Mouse (Mus musculus) urinary bladder, postnatal 10 days (tissue): Measurements from ENCODE around the gene Hist1h2bg.
"Not testable (repeated sequence)": the region's sequence is repeated elsewhere in the genome, so short reads cannot be mapped to it uniquely, and the experiment has no call there.

Experiments used
- DNase-seq: peaks from one replicate; pipeline ENCODE4 v3.0.0; 2022; ENCODE audit warnings: low spot score

The Hist1h2bg gene

DNA sequence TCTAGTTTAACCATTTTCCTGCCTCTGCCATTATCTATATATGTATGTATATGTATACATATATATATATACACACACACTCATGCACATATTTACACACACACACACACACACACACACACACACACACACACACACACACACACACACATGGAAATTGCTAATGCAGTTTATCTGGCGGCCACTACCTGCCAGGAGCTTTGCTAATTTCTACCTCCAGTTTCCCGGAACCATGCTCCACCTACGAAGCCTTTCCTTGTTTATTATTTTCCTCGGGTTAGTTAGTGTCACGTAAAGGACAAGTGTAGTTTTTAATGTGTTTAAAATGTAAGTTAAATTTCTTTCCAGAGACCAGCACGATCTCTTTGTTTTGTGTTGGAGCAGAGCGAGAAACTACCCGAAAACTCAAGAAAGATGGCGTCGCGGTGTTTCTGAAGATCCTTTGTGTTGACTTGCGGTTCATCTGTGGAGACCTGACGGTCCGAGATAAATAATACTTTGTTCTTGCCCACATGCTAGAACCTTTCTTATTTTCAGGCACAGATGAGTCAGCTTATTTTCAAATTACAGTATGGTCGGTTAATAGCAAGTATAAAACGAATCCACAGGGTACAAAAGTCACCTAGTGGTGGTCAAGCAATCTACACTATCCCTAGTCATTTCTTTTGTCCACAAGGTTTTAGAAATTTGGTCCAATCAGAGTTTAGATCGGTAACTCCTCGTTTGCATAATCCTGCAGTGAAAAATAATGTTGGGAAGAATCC is 8.3 kb upstream of the Hist1h2bg start:
- no peak for DNase-seq

DNA sequence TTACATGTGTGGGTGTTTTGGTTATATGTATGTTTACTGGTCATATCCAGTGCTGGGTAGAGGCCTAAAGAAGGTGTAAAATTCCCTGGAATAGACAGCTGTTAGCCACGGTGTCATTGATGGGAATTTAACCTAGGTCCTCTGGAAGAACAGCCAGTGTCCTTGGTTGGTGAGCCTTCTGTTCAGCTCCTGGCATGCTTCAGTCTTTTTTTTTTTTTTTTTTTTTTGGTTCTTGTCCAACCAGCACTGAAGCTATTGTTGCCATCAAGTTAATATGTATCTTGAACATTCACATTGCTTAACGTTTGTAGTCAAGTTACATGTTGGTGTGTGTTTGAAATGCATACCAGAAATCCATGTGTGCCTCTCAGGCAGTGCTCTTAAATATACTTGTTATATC is 6.7 kb upstream of the Hist1h2bg start:
- DNase-seq, result no peak

DNA sequence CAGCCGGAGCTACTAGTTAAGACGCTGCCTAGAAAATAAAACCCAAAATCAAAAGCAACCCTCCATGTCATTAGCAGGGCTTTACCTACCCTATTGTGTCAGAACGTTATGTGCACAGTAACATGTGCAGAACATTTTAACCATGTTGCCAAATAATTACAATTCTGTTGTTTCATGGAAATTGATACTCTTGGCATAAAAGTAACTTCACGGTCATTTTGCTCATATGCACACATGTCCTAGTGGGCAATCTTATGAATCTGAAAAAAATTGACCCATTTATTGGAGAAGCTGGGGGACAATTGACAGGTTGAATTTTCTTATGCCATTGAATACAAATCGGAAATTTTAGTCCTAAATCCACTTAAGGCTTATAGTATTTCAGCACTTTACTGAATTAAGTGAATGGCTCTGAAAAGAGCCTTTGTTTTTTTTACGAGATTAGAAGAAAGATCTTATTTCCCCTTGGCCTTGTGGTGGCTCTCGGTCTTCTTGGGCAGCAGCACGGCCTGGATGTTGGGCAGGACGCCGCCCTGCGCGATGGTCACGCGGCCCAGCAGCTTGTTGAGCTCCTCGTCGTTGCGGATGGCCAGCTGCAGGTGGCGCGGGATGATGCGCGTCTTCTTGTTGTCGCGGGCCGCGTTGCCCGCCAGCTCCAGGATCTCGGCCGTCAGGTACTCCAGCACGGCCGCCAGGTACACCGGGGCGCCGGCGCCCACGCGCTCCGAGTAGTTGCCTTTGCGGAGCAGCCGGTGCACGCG is 755 bp upstream of the Hist1h2bg start:
- DNase-seq, result not testable (repeated sequence)

DNA sequence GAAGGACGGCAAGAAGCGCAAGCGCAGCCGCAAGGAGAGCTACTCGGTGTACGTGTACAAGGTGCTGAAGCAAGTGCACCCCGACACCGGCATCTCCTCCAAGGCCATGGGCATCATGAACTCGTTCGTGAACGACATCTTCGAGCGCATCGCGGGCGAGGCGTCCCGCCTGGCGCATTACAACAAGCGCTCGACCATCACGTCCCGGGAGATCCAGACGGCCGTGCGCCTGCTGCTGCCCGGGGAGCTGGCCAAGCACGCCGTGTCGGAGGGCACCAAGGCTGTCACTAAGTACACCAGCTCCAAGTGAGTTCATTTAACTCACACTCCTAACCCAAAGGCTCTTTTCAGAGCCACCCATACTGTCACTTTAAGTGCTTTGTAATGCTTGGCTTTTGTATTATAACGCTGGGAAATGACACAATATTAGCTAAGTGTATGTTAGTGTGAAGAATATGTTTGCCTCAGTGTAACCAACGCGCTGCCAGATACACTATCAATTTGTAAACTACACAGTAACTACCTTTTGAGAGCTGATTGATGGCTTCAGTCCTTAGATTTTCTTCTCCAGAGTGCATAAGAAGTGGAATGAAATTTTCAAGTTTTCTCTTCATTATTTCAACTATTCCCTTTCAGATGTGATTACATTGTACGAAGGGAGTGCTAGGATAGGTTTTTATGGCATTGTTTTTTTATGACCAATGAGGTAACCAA is 465 bp downstream of the Hist1h2bg start:
- DNase-seq, result not testable (repeated sequence)

DNA sequence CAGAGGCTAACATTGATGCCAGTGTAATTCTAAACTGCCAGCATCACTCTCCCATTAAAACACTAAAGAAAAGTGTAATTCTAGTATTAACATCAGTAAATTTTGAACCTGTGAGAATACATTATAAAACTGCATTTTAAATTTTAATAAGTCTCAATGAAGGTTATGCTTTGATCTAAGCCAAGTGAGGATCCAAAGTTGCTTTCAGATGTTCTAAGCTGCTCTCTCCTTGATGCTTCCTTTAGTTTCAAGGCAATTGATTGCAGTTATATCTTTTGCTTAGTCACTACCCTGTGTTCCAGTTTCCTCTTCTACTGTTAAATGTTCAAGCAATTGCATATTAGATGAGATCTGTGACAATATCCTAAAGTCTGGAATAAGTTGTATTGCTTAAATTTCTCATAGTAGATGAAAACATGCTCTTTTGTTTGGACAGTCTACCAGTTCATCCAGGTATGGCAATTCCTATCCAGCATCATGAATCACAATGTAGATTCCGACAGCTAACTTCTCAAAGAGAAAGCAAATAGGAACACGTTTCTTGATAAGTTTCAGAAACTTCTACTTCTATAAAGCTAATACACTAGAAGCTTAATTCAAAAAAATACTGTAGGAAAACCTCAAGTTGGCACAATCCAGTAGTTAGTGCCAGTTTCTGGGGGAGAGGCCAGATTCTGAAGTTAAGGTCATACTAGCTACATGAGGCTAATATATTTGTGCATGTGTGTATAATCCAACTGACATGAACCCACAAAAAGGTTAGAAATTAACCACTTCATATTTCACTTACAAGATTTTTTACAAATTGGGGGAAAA is 1.2 kb downstream of the Hist1h2bg start:
- DNase-seq, result no peak

DNA sequence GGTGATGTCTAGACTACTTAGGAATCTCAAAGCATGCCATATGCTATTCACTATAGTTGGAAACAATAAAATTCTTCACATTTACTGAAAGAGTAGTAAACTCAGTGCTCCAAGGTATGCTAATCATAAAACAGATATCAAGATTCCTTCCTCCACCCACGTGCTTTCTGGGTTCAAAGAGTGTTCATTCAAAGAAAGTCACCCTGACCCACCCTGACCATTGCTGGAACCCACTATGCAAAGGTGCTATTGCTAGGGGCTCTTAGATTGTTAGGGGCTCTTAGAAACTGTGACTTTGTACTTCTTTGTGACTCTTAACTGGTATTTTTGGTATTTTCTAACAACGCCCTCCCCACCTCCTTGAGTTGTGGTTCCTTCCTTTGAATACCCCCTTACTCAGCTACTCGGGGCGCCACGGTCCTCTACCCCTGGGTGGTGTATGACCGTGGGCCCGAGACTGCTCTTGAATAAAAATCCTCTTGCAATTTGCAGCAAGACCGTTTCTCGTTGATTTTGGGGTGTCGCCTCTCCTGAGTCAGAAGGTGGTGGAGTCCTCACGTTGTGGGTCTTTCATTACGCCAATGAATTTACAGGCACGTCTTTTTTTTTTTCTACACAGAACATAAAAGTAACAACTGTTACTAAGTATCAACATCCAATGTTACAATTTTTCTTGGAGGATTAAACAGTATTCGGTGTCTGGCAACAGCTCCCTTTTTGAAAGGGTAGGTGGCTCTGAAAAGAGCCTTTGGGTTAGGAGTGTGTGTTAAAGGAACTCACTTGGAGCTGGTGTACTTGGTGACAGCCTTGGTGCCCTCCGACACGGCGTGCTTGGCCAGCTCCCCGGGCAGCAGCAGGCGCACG is 2.1 kb downstream of the Hist1h2bg start:
- not testable (repeated sequence) for DNase-seq

DNA sequence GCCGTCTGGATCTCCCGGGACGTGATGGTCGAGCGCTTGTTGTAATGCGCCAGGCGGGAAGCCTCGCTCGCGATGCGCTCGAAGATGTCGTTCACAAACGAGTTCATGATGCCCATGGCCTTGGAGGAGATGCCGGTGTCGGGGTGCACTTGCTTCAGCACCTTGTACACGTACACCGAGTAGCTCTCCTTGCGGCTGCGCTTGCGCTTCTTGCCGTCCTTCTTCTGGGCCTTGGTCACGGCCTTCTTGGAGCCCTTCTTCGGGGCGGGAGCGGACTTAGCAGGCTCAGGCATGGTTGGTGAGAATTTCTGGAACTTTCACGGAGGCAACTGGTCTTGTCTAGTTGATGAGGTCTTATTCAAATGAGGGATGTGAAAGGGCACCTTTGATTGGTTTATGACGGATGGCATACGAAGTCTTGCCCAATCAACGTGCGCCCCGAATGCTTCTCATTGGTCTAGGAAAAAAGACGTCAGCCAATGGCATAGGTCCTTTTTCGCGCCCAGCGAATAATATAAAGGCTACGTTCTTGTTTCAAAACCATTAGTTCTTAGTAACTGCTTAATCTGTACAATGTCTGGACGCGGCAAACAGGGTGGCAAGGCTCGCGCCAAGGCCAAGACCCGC is 2.8 kb downstream of the Hist1h2bg start, which contains the start of the genes Hist1h2bf and Hist1h2ad:
Gene Hist1h2bf, minus strand, starts transcription at position 299 of the 627 bp plus-strand sequence.
Gene Hist1h2ad, plus strand, starts transcription at position 484 of the 627 bp plus-strand sequence.
- DNase-seq, result peak; percentile 48

DNA sequence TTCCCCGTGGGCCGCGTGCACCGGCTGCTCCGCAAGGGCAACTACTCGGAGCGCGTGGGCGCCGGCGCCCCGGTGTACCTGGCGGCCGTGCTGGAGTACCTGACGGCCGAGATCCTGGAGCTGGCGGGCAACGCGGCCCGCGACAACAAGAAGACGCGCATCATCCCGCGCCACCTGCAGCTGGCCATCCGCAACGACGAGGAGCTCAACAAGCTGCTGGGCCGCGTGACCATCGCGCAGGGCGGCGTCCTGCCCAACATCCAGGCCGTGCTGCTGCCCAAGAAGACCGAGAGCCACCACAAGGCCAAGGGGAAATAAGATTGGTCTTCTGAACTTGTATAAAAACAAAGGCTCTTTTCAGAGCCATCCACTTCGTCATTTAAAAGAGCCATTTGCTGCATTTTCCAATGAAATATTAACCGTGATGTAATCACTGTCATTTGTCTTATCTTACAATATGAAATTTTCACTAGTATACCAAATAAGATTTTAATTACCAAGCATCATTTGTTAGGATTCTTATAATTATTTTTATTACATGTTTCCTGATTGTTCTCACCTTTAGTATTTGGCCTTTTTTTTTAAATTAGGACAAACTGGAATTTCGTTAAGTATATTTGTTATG is 3.5 kb downstream of the Hist1h2bg start:
- DNase-seq, result not testable (repeated sequence)

DNA sequence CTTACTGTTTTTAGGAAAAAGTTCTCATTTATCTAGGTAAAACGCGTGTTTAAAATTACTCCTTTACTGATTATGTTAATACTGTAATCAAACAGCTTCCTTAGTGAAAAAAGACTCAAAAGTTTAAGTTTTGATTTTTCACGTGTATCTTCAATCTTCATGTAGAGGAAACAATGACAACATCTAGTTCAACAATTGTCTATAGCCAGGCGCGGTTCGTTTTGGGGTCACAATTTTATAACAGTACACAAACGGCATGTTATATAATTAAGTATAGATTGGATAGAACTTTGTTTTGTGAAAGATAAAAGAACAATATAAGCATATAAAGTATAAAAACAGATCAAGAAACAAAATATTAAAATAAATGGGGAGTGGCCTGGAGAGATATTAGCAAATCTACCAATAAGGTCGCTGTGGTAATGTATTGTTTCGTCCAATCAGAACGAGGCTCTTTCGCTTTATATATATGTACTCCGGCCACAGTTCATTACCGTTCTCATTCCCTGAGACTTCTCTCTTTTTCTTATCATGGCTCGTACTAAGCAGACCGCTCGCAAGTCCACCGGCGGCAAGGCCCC is 4.2 kb downstream of the Hist1h2bg start, which contains the start of gene Hist1h3d:
Gene Hist1h3d, plus strand, starts transcription at position 493 of the 581 bp plus-strand sequence.
- DNase-seq, result no peak

DNA sequence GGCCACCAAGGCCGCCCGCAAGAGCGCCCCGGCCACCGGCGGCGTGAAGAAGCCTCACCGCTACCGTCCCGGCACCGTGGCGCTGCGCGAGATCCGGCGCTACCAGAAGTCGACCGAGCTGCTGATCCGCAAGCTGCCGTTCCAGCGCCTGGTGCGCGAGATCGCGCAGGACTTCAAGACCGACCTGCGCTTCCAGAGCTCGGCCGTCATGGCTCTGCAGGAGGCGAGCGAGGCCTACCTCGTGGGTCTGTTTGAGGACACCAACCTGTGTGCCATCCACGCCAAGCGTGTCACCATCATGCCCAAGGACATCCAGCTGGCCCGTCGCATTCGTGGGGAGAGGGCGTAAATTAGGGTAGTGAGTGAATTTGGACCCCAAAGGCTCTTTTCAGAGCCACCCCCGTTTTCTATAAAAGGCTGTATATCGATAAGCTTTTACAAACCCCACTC is 4.7 kb downstream of the Hist1h2bg start:
- DNase-seq, result not testable (repeated sequence)

DNA sequence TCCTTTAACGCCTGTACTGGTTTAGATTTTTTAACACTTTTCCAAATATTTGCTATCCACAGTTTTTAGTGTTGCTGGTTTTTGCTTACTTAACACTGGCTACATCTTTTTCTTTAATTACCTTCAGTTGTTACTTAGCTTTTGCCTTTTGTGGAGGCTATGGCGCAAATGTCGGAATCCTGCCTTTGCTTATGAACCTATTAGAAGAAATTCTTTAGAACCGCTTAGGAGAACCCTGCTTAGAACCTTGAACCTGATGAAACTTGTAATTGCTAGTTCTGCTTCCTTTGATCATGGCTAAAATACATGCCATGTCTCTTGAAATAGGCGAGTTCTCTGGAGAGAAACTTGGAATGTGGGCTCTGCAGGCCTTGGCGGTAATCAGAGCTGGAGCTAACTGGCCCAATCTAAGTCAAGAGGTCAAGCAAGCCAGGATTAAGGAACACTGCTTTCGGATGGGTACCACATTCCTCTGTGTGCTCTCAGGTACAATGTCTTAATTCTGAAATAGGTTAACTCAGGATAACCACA is 5.2 kb downstream of the Hist1h2bg start:
- no peak for DNase-seq

DNA sequence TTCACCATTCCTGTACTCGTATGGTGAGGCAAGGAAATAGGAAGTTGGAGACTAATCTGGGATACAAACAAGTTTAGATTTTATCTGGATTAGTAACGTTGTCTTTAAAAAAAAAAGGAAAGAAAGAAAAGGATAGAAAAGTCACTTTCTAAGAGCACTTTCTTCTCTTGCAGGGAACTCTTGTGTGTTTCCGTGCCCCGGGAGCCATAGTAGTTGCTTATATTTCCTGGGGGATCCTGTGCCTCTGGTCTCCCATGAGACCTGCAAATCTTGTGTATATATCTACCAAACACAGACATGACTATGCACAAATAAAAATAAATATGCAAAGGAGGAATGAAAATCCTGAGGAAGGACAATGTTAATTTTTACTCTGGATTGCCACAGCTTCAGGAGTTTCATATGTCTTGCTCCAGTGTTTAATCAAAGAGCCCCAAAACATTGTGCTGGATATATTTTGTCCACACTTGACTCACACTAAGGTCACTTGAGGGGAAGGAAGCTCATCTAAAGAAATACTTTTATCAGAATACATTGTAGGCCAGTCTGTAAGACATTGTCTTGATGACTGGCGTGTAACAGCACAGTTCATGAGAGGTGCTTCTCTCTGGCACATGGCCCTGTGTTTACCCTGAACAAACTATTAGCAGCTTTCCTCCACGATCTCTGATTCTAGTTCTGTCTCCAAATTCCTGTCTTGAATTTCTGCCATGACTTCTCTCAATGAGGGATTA is 5.9 kb downstream of the Hist1h2bg start:
- no peak for DNase-seq

DNA sequence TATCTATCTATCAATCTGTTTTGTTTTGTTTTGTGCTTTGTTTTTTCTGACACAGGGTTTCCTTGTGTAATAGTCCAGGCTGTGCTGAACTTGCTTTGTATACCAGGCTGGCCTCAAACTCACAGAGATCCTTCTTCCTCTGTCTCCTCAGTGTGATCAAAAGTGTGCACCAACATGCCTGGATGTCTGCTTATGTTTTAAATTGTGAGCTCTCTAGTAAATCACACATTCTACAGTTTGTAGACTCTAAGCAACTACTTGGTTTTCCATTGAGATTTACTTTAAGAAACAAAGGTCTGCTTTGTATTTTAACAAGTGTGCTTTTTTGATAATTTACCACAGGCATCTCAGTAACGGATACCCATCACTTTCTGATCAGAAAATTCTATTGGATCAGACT is 6.6 kb downstream of the Hist1h2bg start:
- DNase-seq, result no peak

DNA sequence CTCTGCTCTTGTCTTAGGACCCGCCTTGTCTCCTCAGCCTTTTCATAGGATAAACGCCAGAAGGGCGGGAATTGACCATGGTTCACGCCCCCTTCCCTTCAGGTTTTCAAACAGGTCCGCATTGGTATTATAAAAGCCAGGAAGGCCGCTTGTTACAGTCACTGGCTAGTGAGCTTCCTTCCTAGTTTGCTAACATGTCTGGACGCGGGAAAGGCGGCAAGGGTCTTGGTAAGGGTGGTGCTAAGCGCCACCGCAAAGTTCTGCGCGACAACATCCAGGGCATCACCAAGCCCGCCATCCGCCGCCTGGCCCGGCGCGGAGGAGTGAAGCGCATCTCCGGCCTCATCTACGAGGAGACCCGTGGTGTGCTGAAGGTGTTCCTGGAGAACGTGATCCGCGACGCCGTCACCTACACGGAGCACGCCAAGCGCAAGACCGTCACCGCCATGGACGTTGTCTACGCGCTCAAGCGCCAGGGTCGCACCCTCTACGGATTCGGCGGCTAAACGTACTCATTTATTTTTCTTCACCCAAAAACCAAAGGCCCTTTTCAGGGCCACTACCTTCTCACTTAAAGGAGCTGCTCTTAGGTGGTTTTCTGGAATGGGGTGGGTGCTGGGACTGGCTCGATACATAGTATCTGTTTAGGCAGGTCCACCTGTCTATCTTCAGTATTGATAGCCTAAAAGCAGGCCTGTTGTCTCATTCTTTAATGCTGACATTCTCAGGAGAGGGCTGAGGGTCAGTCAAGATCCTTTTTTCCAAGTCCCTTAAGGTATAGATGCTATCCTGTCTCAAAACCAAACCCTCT is 10.4 kb downstream of the Hist1h2bg start, which contains the start of gene Hist1h4d:
Gene Hist1h4d, plus strand, starts transcription at position 191 of the 811 bp plus-strand sequence.
- DNase-seq, result peak; percentile 79

DNA sequence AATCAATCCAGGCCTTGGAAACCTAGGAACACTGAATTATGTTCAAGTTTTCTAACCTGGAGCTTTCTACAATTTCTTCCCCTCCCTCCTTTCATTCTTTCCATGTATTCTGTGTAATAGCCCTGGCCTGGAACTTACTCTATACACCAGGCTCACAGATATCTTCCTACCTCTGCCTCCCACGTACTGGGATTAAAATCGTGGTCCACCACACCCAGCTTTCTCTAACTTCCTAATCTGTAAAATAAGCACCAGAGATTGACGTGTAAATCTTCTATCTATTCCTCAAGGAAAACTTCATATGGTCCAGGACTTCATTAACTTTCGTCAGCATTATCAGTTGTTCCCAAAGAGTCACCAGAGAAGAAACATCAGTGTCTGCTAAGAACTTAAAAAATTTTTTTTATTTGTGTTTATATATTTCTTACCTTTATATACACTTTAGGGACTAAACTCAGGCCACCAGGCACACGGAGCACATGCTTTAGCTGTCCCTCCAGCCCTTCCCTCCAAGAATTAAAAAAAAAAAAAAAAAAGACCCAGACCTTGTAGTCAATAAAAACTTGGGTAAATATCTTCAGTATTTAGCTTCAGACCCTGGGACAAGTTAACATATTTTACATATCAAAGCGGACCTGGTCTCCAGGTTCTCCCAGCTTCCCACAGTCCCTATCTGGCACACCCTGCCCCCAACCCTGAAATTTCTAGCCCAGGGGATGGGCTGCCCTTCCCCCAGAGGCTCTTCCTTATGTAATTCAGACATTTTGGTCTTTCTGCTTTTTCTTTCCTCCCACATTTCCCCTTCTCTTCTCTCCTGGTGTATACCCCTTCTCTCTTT is 11.2 kb downstream of the Hist1h2bg start:
- no peak for DNase-seq

DNA sequence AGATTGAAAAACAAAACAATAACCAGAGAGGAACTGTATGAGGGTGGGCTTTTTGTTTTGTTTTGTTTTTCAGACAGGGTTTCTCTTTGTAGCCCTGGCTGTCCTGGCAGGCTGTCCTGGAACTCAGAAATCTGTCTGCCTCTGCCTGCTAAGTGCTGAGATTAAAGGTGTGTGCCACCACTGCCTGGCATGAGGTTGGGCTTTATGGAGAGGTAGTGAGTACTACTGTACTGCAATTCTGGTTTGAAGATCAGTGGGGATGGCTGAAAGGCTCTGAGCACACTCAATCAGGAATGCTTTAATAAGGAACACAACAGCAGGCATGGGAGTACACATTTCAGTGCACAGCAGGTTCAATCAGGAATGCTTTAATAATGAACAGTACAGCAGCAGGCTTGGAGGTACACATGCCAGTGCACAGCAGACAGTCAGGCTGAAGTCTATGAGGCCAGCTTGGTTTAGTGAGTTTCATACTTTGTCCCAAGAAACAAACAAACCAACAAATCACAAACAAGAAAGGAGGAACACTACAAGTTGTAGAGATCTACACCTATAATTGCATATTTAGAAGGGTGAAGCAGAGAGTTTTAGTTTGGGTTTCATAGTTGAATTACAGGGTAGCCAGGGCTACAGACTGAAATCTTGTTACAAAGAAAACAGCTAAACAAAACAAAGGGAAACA is 12.3 kb downstream of the Hist1h2bg start:
- DNase-seq, result no peak
